Mouse (Mus musculus) lung, postnatal 0 days (tissue): Measurements from ENCODE around the gene Tbc1d9.

Experiments
- CTCF ChIP-seq: IDR thresholded peaks from 2 replicates; pipeline ENCODE4 v1.5.1; 2016; ENCODE audit warnings: antibody characterized with exemption, mild to moderate bottlenecking
- EP300 ChIP-seq: IDR thresholded peaks from 2 replicates; pipeline ENCODE4 v1.6.1; 2016; ENCODE audit warnings: antibody characterized with exemption, mild to moderate bottlenecking, control low read depth

DNA sequence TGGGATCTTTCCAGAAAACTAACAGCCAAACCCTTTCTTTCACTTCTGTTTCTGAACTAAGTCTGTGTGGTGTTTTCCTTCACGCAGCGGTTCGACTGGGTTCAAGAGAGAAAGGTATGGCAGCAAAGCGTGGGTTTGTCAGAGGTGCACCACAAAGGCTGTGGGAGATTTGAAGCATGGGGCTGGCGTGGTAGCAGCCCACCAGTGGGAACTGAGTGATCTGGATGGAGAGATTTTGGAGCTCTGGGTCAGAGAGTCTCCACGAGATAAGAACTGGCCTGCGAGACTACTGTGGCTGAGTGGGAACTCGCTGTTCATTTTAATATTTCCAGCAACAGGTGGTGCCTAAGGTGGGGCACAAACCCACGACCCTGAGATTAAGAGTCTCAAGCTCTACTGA lies 52.0 kb downstream of the Tbc1d9 start:
- TF ChIP-seq CTCF (no peak), EP300 (no peak)
